Mouse (Mus musculus): Measurements from ENCODE around the gene Zdhhc3.

- TF ChIP-seq CTCF (IDR thresholded peaks at IDR 0.05; ENCODE audit: borderline replicate concordance, insufficient read depth, low read length) (no peak), POLR2A (IDR thresholded peaks at IDR 0.05; ENCODE audit: low read depth, low read length) (no peak)
Observed at GRCm38 (mm10) chr9:123161792-123162191, 48.8 kb upstream of the Zdhhc3 start.
